Mouse (Mus musculus) adrenal gland, postnatal 14 days (tissue): ENCODE results near the gene Kdf1. TPM values are rescaled to one million over a fixed set of nuclear protein-coding genes. Genes with fewer than 3 reads are reported as not detected.
"Not testable (repeated sequence)": the region's sequence is repeated elsewhere in the genome, so short reads cannot be mapped to it uniquely, and the experiment has no call there.

Experiments used
- DNase-seq: peaks from one replicate; pipeline ENCODE4 v3.0.0; 2021; ENCODE audit warnings: mixed read lengths
- total RNA-seq: library from RNA; stranded (reverse); gene quantifications from 2 replicates; pipeline ENCODE4 v1.2.3, GENCODE M21; 2021

The Kdf1 gene
- total RNA-seq, 1 experiment from 2014 or later, result 2.0 TPM

- no peak for DNase-seq
Measured at GRCm38 (mm10) chr4:133496738-133497445, 21.9 kb upstream of the Kdf1 start.

- DNase-seq, result peak; percentile 45
Measured at GRCm38 (mm10) chr4:133497461-133498159, 21.2 kb upstream of the Kdf1 start.

- DNase-seq, result peak; percentile 71
Measured at GRCm38 (mm10) chr4:133498160-133498724, 20.5 kb upstream of the Kdf1 start, which contains the start of gene Trnp1. Gene Trnp1, minus strand, starts transcription at chr4:133498550.

GRCm38 (mm10) chr4:133501514-133501913, 17.2 kb upstream of the Kdf1 start:
- DNase-seq, result no peak

DNA sequence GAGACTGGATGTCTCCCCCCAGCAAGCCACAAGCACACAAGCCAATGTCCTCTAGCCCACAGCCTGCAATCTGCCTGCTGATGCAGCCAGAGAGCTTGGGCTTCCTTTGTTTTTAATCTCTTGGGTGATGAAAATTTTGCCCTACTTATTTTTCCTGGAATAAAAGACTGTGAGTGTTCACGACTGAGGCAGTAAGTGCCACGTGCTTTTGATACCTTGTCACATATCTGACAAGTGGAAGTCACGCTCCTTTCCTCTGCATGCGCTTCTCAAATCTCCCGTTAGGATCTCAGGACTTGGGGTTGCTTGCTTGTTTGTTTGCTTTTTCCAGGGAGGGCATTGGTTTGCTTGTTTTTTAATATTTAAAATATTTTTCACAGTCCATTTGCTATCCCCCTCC, 14.5 kb upstream of the Kdf1 start:
- no peak for DNase-seq

GRCm38 (mm10) chr4:133504755-133505485, 13.8 kb upstream of the Kdf1 start:
- no peak for DNase-seq

- DNase-seq, result no peak
Measured at GRCm38 (mm10) chr4:133506573-133506972, 12.2 kb upstream of the Kdf1 start.

GRCm38 (mm10) chr4:133508990-133509389, 9.8 kb upstream of the Kdf1 start:
- no peak for DNase-seq

DNA sequence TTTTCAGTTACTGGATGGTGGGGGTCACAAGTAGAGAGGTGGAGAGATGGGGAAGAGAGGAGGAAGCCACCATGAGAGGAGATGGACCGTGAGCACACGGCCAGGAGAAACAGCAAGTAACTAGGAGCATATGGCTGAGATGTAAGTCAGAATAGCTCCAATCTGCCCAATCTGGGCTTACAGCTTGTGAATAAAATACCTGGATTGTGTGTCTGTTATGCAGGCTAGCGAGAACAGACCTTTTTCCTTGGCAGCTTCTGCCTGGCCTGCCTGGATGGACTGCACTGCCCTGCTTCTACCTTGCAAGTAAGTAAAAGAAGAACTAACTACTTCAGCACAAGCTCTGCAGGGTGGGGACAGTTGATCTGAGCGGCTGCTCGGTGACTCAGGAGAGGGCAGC, 7.7 kb upstream of the Kdf1 start:
- no peak for DNase-seq

GRCm38 (mm10) chr4:133512511-133512910, 6.3 kb upstream of the Kdf1 start:
- DNase-seq, result not testable (repeated sequence)

- peak; percentile 85 for DNase-seq
Measured at GRCm38 (mm10) chr4:133512972-133513371, 5.8 kb upstream of the Kdf1 start.

DNA sequence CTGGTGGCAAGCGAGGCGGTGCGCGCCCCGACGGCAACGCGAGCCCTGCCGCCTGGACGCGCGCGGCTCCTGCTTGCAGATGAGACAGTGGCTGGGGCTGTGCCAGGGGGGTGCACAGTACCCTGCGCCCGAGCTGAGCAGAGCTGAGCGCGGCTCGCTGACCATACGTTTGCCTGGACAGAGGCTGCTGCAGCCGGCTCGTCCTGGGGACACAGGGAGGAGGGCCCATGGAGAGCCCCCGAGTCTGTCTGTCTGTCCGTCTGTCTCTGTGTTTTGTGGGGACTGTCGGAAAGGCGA, 554 bp downstream of the Kdf1 start:
- peak; percentile 60 for DNase-seq

DNA sequence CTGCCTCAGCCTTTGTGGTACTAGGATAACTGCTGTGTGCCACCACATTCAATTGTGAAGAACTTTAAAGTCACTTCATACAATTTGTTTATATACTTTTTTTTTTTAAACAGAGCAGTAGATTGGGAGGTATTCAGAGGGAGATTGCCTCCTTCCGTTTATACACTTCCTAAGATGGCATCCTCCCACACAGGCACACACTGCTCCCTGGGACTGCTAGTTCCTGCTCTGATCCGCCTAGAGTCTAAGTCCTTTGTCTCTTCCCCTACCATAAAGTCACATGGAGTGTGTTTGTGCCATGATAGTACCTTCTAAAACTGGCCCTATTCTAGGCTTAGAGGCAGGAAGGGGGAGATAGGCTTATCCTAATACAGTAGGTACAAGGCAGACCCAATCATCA, 2.7 kb downstream of the Kdf1 start:
- no peak for DNase-seq

- no peak for DNase-seq
Measured at GRCm38 (mm10) chr4:133527788-133528187, 9.0 kb downstream of the Kdf1 start.

GRCm38 (mm10) chr4:133532777-133533176, 14.0 kb downstream of the Kdf1 start:
- no peak for DNase-seq

GRCm38 (mm10) chr4:133536081-133536480, 17.3 kb downstream of the Kdf1 start:
- no peak for DNase-seq

DNA sequence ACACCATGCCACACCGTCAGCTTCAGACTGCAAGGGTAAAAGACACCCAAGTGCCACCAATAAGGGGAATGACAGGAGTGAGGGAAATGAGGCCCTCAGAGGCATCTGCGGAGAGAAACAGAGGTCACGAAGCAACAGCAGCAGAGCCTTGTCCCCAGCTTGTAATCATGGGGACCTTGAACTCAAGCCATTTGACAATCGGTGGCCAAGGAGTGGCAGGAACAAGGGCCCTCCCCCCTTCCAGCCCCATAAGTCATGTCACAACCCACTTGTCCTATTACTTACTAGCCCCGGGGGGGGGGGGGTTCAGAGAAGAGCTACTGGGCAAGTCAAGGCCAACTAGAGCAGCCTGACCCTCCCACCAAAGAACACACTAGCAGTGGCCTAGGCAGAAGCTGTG, 17.9 kb downstream of the Kdf1 start:
- DNase-seq, result peak; percentile 79

DNA sequence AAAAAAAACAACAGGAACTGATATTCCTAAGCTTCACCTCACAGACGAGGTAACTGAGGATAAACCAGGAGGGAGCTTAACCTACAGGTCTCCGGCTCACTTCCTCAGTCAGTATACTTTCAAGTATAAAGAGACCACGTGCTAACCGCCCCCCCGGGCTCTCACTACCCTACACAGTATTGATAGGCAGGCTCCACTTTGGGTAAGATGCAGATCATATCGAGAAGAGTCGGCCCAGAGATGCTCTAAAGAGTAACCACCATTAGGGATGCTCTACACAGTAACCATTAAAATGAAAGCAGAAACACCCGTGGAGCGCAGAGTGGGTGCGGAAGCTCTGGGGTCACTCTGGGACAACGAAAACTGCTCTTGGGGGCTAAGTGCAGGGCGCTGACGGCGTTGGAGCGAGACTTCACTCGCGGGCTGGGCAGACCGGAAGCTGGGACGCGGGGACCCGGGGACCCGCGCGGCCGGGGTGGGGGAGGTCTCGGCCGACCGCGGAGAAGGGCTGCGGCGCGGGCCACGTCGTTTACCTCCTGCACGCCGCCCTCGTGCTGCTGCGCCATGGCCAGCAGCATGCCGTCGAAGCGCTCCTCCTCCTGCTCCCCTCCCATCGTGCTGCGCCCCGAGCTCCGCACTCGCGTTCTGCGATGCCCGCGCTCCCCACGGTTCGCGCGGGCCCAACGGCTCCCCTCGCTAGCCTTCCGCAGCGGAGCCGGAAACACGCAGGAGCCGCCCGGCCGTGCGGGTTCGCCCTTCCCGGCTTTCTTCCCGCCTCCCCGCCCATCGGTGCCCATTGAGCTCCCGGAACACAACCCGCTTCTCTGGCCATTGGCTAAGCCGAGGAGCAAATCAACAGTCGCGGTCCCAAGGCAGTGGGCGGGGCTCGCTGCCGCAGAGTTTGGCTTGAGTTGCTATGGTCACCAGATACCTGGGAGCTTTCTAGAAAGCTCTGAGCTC, 26.8 kb downstream of the Kdf1 start, which contains the start of gene Nudc:
Gene Nudc, minus strand, starts transcription at position 725 of the 960 bp plus-strand sequence.
- DNase-seq, result peak; percentile 98

- DNase-seq, result no peak
Measured at GRCm38 (mm10) chr4:133552029-133552428, 33.3 kb downstream of the Kdf1 start.

DNA sequence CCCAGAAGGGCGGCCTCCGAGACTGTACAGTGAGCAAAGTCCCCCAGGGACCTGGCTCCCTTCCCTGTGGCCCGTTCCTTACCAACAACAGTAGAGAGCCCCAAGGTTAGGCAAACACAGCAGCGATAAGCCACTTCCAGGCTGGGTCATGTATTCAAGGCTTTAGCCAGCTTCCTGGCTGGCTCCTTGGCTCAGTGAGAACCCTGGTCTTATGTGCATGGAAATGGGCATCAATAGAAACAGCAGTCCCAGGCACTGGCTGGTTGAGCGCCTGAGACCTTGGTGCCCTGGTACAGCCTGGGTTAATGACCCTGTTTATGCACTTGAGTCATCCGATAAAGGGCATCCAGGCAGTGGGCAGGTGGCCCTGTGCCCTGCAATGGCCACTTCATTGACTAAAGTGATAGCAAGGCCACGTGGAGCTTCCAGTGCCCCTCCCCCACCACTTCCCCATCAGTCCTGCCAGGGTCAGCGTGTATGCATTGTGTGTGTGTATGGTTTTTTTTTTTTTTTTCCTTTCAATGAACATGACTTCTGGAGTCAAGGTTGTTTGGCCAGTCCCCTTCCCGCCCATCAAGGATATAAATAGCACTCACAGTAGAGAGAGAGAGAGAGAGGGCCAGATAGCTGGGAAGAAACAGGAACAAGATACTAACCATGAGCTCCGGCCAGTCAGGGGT, 34.1 kb downstream of the Kdf1 start, which contains the start of gene Nr0b2:
Gene Nr0b2, plus strand, starts transcription at position 609 of the 680 bp plus-strand sequence.
- DNase-seq, result peak; percentile 85
